Mouse (Mus musculus): Measurements from ENCODE around the gene Plac8.

- TF ChIP-seq POLR2A (IDR thresholded peaks at IDR 0.05; ENCODE audit: control insufficient read depth, low read depth, low read length) (no peak), CTCF (IDR thresholded peaks at IDR 0.05; ENCODE audit: control insufficient read depth, insufficient read depth, insufficient replicate concordance, low read depth, low read length) (no peak)
Measured at GRCm38 (mm10) chr5:100536638-100537037, 35.4 kb downstream of the Plac8 start.
